Mouse (Mus musculus): ENCODE data around the gene Fshr.
"Not testable (repeated sequence)": the region's sequence is repeated elsewhere in the genome, so short reads cannot be mapped to it uniquely, and the experiment has no call there.

The Fshr gene

GRCm38 (mm10) chr17:89200575-89200974, at the start of gene Fshr:
Fshr (minus strand) TSS chr17:89200675.
- no peak for DNase-seq (ENCODE audit: low spot score in 2 of 2)

- no peak for DNase-seq (ENCODE audit: low spot score in 2 of 2)
These were observed 1.7 kb upstream of the Fshr start for GRCm38 (mm10) chr17:89202181-89202580.

GRCm38 (mm10) chr17:89173545-89173944, 26.9 kb downstream of the Fshr start:
- DNase-seq (ENCODE audit: low spot score in 2 of 2), result no peak

GRCm38 (mm10) chr17:89164773-89165172, 35.7 kb downstream of the Fshr start:
- no peak for DNase-seq (ENCODE audit: low spot score in 2 of 2)

GRCm38 (mm10) chr17:89162475-89162874, 38.0 kb downstream of the Fshr start:
- no peak for DNase-seq (ENCODE audit: low spot score in 2 of 2)

- DNase-seq (ENCODE audit: low spot score in 2 of 2), result not testable (repeated sequence)
These were observed 41.1 kb downstream of the Fshr start for GRCm38 (mm10) chr17:89159343-89159742.

GRCm38 (mm10) chr17:89144806-89145205, 55.7 kb downstream of the Fshr start:
- no peak for DNase-seq (ENCODE audit: low spot score in 2 of 2)

GRCm38 (mm10) chr17:89120023-89120422, 80.5 kb downstream of the Fshr start:
- no peak for DNase-seq (ENCODE audit: low spot score in 2 of 2)

GRCm38 (mm10) chr17:89119250-89119649, 81.2 kb downstream of the Fshr start:
- DNase-seq (ENCODE audit: low spot score in 2 of 2), result no peak

GRCm38 (mm10) chr17:89113944-89114343, 86.5 kb downstream of the Fshr start:
- no peak for DNase-seq (ENCODE audit: low spot score in 2 of 2)

- DNase-seq (ENCODE audit: low spot score in 2 of 2), result no peak
These were observed 99.6 kb downstream of the Fshr start for GRCm38 (mm10) chr17:89100719-89101350.

- DNase-seq (ENCODE audit: low spot score in 2 of 2), result not testable (repeated sequence)
These were observed 100.7 kb downstream of the Fshr start for GRCm38 (mm10) chr17:89099733-89100132.

- no peak for DNase-seq (ENCODE audit: low spot score in 2 of 2)
These were observed 110.6 kb downstream of the Fshr start for GRCm38 (mm10) chr17:89089692-89090475.

GRCm38 (mm10) chr17:89082897-89083296, 117.6 kb downstream of the Fshr start:
- DNase-seq (ENCODE audit: low spot score in 2 of 2), result no peak

GRCm38 (mm10) chr17:89079706-89080105, 120.8 kb downstream of the Fshr start:
- DNase-seq (ENCODE audit: low spot score in 2 of 2), result no peak

GRCm38 (mm10) chr17:89064327-89065095, 136.0 kb downstream of the Fshr start:
- no peak for DNase-seq (ENCODE audit: low spot score in 2 of 2)

GRCm38 (mm10) chr17:89062348-89062949, 138.0 kb downstream of the Fshr start:
- DNase-seq (ENCODE audit: low spot score in 2 of 2), result no peak

GRCm38 (mm10) chr17:89051031-89051563, 149.4 kb downstream of the Fshr start:
- no peak for DNase-seq (ENCODE audit: low spot score in 2 of 2)

GRCm38 (mm10) chr17:89049071-89049470, 151.4 kb downstream of the Fshr start:
- DNase-seq (ENCODE audit: low spot score in 2 of 2), result no peak

- no peak for DNase-seq (ENCODE audit: low spot score in 2 of 2)
These were observed 154.5 kb downstream of the Fshr start for GRCm38 (mm10) chr17:89046016-89046415.

GRCm38 (mm10) chr17:89036723-89037122, 163.8 kb downstream of the Fshr start:
- DNase-seq (ENCODE audit: low spot score in 2 of 2), result no peak

GRCm38 (mm10) chr17:89036049-89036448, 164.4 kb downstream of the Fshr start:
- DNase-seq (ENCODE audit: low spot score in 2 of 2), result no peak

All from spleen, postnatal 4 days (tissue).